Mouse (Mus musculus): ENCODE results near the gene Esr1.

Gene Esr1

GRCm38 (mm10) chr10:5012004-5012403 is 400.6 kb downstream of the Esr1 start:
- DNase-seq, result no peak

DNA sequence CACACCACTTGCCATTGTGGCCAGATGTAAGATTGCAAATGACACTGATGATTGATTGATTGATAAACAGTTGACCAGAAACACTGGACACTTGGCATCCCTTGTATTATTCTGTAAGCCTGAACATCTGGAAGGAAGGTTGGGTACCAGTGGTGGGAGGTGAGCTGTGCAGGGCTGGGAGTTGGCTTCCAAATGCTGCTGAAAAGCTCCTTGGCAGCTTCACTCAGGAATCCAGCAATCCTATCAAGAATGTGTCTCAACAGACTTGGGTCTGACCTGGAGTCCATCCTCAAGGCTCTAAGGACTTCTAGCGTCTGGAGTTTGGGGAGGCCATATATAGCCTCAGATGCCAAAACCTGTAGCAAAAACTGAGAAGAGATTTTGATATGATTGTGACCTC is 403.6 kb downstream of the Esr1 start:
- no peak for DNase-seq

- no peak for DNase-seq
Measured at GRCm38 (mm10) chr10:5017148-5017547, 405.8 kb downstream of the Esr1 start.

GRCm38 (mm10) chr10:5025906-5026305 is 414.5 kb downstream of the Esr1 start:
- no peak for DNase-seq

- no peak for DNase-seq
Measured at GRCm38 (mm10) chr10:5027208-5027607, 415.8 kb downstream of the Esr1 start.

DNA sequence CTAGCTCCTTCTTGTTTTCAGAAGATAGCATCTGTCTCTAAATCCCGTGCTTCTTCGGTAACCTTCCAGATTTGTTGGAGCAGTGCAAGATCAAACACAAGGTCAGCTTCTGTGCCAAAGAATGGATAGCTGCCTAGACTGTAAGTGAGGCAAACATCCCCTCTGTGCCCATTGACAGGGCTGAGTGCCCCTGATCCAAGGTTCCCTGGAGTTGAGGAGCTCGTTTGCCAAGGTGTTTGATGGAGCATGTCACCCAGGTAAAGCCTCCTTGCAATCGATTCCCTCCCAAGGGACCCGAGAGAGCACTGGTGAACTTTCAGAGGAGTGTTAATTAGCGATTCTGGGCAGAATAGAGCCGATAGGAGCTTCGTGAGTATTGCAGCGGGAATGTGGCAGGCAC is 416.9 kb downstream of the Esr1 start:
- DNase-seq, result no peak

DNA sequence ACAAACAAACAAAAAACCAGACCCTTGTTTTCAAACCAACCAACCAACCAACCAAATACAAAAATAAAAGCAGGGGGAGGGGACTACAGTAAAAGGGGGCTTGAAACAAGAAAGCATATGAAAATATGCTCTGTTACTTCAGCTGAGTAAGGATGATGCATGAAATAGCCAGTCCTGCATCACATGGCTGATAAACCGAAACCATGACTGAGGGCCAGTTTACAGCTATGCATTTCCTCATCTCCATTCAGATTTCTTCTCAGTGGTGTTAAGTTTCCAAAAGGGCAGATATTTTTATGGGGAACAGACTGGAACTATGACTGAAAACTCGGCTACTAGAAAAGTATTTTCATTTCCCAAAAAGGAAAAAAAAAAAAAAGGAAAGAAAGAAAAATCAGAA is 417.8 kb downstream of the Esr1 start:
- no peak for DNase-seq

DNA sequence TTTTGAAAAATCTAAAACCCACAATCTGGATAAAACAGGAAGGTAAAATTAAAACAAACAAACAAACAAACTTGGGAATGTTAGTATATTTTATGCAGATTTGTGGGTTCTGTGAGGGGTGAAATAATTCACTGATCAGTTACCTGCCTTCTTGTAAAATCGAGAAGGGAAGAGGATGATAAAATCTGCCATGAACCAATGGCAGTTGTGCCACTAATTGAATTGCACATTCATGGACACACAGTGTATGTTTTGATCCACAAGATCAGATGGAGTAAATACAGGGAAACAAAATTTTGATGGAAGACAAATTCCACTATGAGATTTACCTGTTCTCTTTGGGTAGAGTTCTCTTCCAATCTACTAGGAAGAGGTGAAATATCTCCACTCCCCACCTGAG is 418.5 kb downstream of the Esr1 start:
- no peak for DNase-seq

GRCm38 (mm10) chr10:5032192-5033048 is 421.0 kb downstream of the Esr1 start:
- DNase-seq, result no peak

DNA sequence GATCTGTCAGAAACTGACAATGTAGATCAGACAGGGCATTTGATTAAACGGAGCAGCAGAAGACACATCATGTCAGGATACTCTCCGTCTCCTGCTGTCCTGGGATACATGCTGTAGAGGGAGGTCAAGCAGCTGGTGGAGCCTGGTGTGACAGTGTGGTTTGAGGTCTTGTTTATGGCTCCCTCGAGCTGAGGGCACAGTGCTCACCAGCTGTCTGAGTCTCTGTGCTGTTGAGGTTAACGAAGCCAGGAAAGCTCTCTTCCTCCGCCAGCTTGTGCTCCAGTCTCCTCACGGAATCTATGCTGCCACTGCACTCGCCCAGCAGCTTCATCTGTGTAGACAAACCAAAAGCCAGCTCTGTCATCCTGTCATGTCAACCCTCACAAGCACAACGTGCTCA is 429.9 kb downstream of the Esr1 start:
- peak in 1 of 2 experiments; percentile 52 for DNase-seq

DNA sequence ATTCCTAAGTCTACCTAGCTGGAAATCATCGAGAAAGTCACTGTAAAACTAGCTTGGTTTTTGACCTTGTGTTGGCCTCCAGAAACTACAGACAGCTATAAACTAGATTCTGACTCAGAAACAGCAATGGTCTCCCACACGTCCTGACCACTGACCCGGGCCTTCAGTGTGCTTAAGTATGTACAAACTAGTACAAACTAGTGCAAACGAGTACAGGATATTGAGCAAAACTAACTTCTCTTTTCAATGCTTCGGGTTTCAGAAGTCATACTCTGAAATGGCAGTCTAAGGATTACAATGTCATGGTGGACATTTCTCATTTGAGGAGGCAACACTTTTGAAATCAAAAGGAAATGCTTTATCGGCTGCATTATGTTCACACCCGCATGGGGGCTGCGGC is 433.1 kb downstream of the Esr1 start:
- no peak for DNase-seq

GRCm38 (mm10) chr10:5045213-5045612 is 433.8 kb downstream of the Esr1 start:
- DNase-seq, result no peak

GRCm38 (mm10) chr10:5045671-5046070 is 434.3 kb downstream of the Esr1 start:
- DNase-seq, result no peak
